Mouse (Mus musculus): ENCODE data around the gene Runx2.

GRCm38 (mm10) chr17:44642126-44642525 lies 172.5 kb downstream of the Runx2 start:
- TF ChIP-seq CTCF (IDR thresholded peaks at IDR 0.05 in 2 of 3, conservative IDR thresholded peaks at IDR 0.05 in 1 of 3; ENCODE audit: control insufficient read depth in 1 of 3, insufficient read depth in 1 of 3, low read depth in 2 of 3, low read length in 3 of 3, poor library complexity in 1 of 3, severe bottlenecking in 1 of 3) (no peak), JUND (IDR thresholded peaks at IDR 0.05; ENCODE audit: low read depth, low read length) (no peak), EP300 (IDR thresholded peaks at IDR 0.05; ENCODE audit: low read depth in 1 of 2, low read length in 2 of 2) (no peak), GATA1 (IDR thresholded peaks at IDR 0.05; ENCODE audit: low read depth, low read length) (no peak), SMC3 (IDR thresholded peaks at IDR 0.05; ENCODE audit: low read depth, low read length) (no peak), ZNF384 (IDR thresholded peaks at IDR 0.05; ENCODE audit: low read depth, low read length) (no peak), POLR2A (IDR thresholded peaks at IDR 0.05; ENCODE audit: control insufficient read depth in 1 of 2, insufficient read depth in 1 of 2, low read depth in 1 of 2, low read length in 2 of 2, poor library complexity in 1 of 2) (no peak), MAFK (IDR thresholded peaks at IDR 0.05; ENCODE audit: borderline replicate concordance, low read depth, low read length) (no peak), NELFE (IDR thresholded peaks at IDR 0.05; ENCODE audit: low read depth, low read length) (no peak), NRF1 (IDR thresholded peaks at IDR 0.05; ENCODE audit: insufficient read depth, low read depth, low read length, poor library complexity, severe bottlenecking) (no peak), USF1 (IDR thresholded peaks at IDR 0.05; ENCODE audit: low read depth, low read length) (no peak), E2F4 (IDR thresholded peaks at IDR 0.05; ENCODE audit: borderline replicate concordance, low read depth, low read length) (no peak), MAX (IDR thresholded peaks at IDR 0.05; ENCODE audit: low read length) (no peak)
